Mouse (Mus musculus) brain, embryonic 14.5 days (tissue): Measurements from ENCODE around the gene Eri2.

Source experiments
- CTCF ChIP-seq: fragments of 200-500 bp; IDR thresholded peaks from 2 replicates; pipeline ENCODE4 v1.5.1; 2012; ENCODE audit warnings: inconsistent platforms, mild to moderate bottlenecking, moderate library complexity, borderline replicate concordance; ENCODE audit not compliant: insufficient read depth, insufficient read length; ENCODE audit errors: extremely low read depth
- POLR2A ChIP-seq: fragments of 200-500 bp; IDR thresholded peaks from 2 replicates; pipeline ENCODE4 v1.6.1; 2012; ENCODE audit warnings: mild to moderate bottlenecking, inconsistent platforms, borderline replicate concordance; ENCODE audit not compliant: poor library complexity, insufficient read depth, insufficient read length, severe bottlenecking; ENCODE audit errors: extremely low read depth

DNA sequence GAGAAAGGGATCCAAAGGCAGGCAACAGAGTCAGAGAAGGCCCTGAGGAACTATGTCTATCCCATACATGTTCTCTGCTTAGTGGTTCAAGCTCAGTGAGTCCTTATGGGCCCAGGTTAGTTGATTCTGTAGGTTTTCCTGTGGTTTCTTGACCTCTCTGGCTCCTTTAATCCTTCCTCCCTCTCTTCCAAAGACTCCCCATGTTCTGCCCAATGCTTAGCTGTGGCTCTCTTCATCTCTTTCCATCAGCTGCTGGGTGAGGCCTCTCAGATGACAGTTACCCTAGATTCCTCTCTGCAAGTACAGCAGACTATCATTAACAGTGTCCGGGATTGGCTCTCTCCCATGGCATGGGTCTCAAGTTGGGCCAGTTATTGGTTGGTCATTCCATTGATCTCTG, 41.5 kb upstream of the Eri2 start:
- no peak for TF ChIP-seq CTCF
- TF ChIP-seq POLR2A: no peak
